Mouse (Mus musculus) spleen, adult 10 weeks (tissue): ENCODE results near the gene Hmgn2. TPM values are rescaled to one million over a fixed set of nuclear protein-coding genes. Genes with fewer than 3 reads are reported as not detected.

Experiments
- polyA plus RNA-seq: library from polyadenylated mRNA; stranded (reverse); fragments of 350-450 nt; fragmentation: Illumina TruSeq; extraction: RNeasy Lipid Tissue Mini Kit (QIAGEN cat#74804); gene quantifications from one replicate; pipeline ENCODE4 v1.2.3, GENCODE M21; 2015; ENCODE audit warnings: low replicate concordance; ENCODE audit not compliant: insufficient read depth

Hmgn2 gene
- 366 TPM for polyA plus RNA-seq

DNA sequence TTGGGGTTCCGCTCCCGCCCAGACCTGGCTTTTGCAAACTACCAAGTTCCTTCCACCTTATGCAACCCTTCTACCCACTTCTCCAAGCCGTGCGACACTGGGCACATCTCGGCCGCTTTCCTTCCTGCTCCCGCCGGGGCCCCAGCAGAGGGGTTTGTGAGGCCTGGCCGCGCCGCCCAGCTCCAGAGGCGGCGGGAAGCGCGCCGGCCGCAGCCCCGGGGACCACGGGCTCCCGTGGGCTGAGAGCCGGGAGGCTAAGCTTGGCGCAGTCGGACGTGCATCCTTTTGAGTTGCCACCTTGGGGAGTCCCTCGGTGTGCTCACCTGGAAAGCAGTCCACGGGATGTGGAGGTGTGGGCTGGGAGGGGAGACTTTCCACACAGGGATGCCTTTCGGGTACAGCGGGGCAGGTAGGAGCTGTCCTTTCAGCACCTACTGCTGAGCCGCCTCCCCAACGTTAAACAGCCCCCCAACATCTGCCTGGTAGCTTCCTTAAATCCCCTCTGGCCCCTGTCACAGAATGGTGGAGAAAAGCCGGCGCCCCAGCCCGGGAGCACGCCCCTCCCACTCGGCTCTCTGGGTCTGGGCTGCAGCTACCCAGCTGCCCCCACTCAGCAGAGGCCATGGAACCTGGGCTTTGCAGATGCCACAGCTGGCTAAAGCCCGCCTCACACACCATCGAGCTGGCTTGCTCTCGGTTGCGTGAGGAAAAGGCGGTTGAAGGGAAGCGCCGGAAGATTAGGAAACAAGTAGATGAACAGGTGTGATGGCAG is at the start of gene Hmgn2:
Gene Hmgn2, minus strand, starts transcription at position 501 of the 772 bp plus-strand sequence.

GRCm38 (mm10) chr4:134000466-134001438 is 32.3 kb upstream of the Hmgn2 start, which contains the start of gene Dhdds:
Dhdds (minus strand) TSS chr4:134000918.

Other genes starting within 250 kb of the Hmgn2 start
- 89.7 TPM for gene Arid1a, start 211.9 kb downstream of the Hmgn2 start, polyA plus RNA-seq
- 51.2 TPM for gene Rps6ka1, start 80.9 kb downstream of the Hmgn2 start, polyA plus RNA-seq
- 21.6 TPM for gene Dhdds, start 32.3 kb upstream of the Hmgn2 start, polyA plus RNA-seq
- 0.08 TPM for gene Lin28a, start 50.2 kb upstream of the Hmgn2 start, polyA plus RNA-seq
- gene Zfp683, start 85.2 kb upstream of the Hmgn2 start, polyA plus RNA-seq: 0.95 TPM
- 3.5 TPM for gene Crybg2, start 92.2 kb upstream of the Hmgn2 start, polyA plus RNA-seq
- gene Cd52, start 126.4 kb upstream of the Hmgn2 start, polyA plus RNA-seq: 2,441 TPM
- 10.4 TPM for gene Ubxn11, start 133.9 kb upstream of the Hmgn2 start, polyA plus RNA-seq
- 432 TPM for gene Sh3bgrl3, start 160.1 kb upstream of the Hmgn2 start, polyA plus RNA-seq
- gene Cep85, start 218.5 kb upstream of the Hmgn2 start, polyA plus RNA-seq: 23.9 TPM
- gene Gm7534, start 234.4 kb upstream of the Hmgn2 start, polyA plus RNA-seq: not detected